Mouse (Mus musculus): Measurements from ENCODE around the gene Rap1b.

The Rap1b gene

DNA sequence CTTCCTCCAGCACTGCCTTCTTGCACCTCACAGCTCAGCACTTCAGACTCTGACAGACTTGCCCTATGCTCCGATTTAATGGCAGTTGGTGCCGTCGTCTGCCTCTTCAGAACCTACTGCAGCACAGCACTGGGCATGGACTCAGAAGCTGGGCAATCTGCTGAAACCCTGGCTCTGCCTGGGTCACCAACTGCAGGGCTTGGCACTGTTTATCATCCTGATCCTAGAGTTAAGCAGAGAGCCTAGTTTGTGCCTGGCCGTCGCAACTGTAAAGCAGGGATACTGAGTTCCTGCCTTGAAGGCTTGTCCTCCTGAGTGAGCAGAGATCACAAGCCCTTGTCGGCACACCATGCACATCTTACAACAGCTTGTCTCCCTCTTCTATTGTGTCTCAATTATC is 29.1 kb downstream of the Rap1b start:
- no peak for DNase-seq (ENCODE audit: low spot score)

DNA sequence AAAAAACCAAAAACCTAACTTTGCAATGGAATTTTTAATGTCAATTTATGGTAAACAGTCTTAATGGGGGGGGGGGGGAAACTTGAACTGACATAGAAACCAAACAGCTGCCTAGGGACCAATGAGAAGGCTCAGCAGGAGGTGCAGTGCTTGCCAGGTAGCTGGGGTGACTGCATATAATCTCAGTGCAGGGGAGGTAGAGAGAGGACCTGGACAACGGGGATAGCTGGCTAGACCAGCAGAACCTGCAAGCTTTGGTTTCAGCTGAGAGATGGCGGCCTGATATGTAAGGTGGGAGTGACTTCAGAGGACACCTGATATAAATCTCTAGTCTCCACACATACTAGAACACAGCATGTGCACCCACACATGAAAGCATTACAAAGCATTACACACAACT is 33.3 kb downstream of the Rap1b start:
- peak; percentile 67 for DNase-seq (ENCODE audit: low spot score)

DNA sequence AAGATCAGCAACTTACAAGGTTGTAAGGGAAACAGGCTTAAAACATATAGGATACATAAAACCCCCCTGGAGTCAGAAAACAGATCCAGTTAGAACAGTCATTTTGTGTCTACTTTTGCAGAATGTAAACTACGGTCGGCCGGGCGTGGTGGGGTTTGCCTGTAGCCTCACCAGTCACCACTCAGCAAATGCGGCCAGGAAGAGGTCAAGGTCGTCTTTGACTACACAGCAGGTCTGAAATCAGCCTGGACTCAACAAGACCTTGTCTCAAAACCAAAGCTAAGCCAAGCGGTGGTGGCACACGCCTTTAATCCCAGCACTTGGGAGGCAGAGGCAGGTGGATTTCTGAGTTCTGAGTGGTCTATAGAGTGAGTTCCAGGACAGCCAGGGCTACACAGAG is 34.3 kb downstream of the Rap1b start:
- DNase-seq (ENCODE audit: low spot score): no peak

DNA sequence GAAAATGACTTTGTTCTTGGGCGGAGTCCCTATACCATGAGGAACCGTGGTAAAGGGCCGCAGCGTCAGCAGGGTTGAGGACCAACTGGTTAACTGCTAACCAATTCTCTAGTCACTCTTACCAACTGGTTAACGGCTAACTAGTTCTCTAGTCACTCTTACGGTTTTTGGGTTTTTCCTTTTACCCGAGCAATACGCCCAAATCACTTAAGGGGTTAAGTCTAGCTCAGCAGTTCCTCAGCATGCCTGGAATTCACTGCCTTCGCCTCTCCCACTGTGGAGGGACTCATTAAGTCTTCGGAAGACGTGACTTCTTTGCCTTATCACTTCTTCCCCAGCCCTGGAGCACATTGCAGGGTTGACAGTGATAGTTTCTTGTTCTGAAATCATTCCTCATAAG is 35.3 kb downstream of the Rap1b start:
- DNase-seq (ENCODE audit: low spot score): no peak

DNA sequence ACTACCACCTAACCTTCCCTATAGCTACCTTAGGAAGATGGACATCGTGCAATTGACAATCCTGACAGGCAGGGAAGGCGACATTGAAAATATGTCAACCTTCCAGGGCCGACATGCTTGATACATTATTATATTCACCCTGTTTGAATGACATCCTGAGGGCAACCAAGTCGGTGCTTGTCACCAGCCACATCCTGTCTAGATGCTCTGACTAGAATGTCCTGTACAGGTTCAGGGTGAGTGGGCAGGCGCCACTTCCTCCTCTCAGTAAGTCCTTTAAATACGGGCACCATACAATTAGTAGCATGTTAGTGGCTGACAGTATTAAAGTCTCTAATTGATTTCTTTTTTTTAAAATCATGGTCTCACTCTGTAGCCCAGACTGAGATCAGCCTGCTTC is 37.8 kb downstream of the Rap1b start:
- no peak for DNase-seq (ENCODE audit: low spot score)

DNA sequence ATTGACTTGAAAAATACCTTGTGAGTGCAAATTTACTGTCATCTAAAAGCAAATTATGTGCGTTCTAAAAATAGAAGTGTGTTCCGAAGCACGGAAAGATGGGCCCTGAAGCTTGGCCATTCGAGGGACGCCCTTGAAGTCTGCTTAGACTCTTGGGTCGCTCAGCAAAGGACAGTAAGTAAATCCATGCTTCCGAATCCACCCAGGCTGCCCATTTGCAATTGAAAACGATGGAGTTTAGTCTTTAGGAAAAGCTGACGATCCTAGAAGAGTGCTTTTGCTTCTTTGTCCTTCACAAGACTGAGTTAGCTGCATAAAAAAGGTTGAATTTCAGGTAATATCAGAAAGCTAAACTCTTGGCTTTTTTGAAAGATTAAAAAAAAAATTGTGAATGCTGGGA is 39.9 kb downstream of the Rap1b start:
- DNase-seq (ENCODE audit: low spot score): no peak

DNA sequence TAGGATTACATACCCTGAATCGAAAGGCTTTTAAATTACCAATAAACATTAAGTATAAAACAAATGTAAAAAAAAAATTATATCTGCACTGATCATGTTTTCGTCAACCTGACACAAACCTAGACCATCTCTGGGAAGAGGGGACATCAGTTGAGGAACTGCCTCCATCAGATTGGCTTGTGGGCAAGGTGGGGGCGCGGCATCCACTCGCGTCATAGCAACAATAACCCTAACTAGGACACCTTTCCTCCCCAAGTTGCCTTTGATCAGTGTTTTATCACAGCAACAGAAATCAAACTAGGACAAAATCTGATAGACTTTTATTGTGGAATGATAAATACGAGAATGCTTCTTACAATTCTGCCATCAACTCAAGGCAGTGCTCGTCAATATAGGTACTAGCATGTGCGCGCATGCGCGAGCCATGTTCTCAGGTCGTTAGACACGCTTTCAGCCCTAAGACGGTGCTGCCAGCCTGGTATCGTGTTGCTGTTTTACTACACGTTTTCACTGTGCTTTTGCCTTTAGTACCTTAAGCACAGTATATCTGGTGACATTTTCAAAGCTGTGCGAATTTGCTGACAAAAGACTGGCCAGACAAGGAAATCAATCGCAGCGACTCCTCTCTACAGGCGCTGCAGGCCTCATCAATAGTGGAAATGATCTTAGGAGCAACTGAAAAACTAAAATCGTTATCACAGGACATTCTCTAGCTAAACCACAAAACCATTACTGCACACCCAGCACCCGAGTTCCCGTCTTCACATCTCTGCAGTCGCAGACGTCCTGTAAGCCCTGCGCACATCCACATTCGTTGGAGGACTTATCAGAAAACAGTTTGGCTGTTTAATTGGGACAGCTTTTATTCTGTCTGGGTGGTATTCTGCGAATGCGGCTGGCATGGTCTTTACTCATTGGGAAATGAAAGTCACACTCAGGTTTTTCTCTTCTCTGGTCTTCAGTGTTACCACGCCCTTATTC is 41.7 kb downstream of the Rap1b start:
- no peak for DNase-seq (ENCODE audit: low spot score)

DNA sequence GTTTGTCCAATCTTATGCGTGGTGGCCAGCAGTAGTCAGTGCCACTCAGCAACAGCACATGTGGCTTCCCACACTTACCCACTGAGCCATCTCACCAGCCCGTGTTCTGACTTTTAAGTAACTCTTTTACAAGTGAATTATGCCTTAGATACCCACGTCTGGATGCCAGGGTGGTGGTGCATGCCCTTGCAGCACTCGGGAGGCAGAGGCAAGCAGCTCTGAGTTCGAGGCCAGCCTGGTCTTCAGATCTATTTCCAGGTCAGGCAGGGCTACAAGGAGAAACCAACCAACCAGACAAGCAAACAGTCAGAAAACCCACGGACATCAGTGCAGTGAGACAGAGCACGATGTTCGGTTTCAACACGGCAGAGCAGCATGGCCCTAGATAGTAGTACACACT is 43.9 kb downstream of the Rap1b start:
- DNase-seq (ENCODE audit: low spot score): no peak

DNA sequence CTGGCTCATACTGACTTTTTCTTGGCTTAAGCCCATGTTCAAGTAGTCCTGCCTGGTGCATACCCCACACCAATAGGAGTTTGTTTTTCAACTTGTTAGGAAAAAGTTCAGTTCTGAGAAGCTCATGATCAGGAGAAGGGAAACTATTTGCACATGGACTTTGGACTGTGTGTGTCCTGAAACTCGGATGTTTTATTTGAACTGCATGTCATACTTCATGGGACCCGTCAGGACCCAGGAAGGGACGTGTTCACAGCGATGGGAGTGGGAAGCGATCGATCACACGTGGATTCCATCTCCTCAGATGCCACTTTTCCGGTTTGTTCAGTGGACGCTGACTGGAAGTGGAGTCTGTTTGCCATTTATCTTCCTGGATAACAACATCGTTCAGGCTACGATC is 46.0 kb downstream of the Rap1b start:
- no peak for DNase-seq (ENCODE audit: low spot score)

DNA sequence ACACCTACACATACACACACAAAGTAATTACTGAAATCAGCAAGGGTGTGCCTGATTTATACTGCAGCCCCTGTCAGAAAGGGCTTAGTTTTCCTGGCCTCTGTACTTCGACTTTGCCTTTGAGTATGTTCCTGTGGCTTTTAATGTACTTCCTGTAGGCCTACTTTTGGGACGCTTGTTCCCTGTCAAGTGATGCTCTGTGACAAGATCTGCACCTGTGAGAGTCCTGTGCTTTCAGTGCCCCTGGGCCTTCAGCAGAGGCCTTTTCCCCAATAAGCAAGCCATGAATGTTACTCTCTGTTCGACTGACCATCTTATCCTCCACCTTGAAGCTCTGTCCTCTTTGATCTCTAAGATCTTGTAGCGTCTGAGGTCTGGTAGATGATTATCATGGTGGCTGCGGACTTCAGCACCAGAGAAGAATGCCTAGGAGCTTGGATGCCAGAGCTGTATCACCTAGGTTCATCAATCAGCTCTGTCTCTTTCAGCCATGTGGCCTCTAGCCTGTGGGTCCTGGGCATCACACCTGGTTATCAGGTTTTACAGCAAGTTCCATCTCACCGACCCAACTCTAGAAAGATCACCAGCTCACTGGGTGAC is 47.3 kb downstream of the Rap1b start:
- no peak for DNase-seq (ENCODE audit: low spot score)

DNA sequence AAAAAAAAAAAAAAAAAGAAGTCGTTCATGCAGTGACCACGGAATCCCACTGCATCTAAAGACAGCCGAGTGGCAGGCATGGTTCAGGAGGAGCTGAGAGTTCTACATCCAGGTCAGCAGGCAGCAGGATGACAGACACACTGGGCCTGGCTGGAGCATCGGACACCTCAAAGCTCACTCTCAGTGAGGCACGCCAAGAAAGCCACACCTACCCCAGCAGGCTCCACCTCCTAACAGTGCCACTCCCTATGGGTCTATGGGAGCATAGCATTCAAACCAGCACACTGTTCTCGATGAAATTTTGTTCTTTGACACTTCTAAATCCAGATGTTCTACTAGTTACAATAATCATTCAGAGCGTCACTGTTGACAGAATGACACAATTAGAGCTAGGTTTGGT is 48.2 kb downstream of the Rap1b start:
- DNase-seq (ENCODE audit: low spot score): no peak

DNA sequence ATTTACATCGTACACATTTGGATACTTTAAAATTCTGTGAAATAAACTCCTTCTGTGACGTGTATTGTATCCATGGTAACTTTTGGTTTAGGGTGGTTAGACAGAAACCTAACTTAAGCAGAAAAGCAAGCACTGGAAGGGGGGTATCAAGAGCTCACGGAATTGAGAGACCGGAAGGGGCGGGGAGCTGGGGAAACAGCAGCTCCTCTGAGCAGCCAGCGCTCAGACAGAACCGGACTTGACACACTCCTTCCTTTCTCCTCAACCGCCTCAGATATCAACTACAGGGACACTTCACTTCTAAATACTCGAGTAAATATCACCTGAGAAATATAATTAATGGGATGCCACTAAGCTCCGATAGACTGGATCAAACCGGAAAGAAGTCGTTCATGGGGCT is 48.7 kb downstream of the Rap1b start:
- no peak for DNase-seq (ENCODE audit: low spot score)

DNA sequence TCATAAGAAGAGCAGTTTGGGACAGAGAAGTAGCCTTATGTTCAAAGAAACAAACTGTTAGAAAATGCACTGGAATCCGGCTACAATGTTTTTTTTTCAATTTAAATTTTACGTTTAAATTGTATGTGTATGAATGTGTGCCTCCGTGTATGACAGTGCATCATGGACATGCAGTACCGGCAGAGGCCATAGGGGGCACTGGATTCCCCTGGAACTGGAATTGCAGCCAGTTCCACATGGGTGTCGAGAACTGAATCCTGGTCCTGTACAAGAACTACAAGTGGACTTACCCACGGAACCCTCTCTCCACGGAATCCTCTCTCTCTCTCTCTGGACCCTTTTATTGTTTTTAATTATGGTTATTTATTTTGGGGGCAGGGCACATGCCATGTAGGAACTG is 49.7 kb downstream of the Rap1b start:
- no peak for DNase-seq (ENCODE audit: low spot score)

DNA sequence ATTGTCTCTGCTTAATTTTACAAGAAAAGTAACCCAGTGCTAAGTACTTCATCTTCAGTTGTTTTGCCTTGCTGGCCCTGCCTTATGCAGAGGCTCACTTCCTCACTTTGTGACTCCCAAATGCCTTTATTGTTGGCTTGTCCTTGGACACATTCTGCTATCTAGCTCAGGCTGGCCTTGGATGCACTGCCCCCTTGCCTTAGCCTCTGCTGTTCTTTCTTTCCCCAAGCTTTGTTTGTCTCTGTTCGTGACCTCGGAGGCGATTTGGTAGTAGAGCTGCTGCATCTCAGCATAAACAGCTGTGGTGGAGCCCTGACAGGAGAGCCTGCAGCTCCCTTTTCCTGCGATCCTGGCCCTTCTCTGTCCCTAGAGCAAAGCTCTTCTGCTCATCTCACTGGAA is 50.6 kb downstream of the Rap1b start:
- no peak for DNase-seq (ENCODE audit: low spot score)

DNA sequence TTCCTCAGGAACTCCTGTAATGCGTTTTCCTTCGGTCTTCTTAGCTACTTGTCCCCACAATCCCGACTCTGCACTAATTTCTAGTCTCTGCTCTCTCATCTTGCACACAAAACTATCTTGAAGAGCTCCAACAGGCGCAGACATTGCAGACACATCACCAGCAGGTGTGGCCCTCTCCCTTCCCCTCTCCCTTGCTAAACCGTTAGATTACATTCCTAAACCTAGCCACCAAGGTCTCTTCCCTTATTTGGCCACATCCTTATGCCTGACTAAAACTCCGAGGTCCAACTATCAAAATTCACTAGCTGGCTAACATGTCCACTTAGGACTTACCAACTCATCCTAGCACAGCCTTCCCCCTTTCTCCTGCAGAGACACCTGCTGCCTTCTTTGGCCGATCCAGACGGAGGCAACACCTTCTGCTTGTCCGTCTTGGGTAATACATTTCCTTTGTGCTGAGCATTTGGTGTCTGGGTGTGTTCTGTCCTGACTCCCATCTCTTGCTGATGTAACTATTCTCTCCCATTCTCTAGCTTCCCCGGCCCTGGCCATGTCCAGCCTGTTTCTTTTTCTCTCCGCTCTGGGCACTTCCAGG is 52.3 kb downstream of the Rap1b start:
- no peak for DNase-seq (ENCODE audit: low spot score)

DNA sequence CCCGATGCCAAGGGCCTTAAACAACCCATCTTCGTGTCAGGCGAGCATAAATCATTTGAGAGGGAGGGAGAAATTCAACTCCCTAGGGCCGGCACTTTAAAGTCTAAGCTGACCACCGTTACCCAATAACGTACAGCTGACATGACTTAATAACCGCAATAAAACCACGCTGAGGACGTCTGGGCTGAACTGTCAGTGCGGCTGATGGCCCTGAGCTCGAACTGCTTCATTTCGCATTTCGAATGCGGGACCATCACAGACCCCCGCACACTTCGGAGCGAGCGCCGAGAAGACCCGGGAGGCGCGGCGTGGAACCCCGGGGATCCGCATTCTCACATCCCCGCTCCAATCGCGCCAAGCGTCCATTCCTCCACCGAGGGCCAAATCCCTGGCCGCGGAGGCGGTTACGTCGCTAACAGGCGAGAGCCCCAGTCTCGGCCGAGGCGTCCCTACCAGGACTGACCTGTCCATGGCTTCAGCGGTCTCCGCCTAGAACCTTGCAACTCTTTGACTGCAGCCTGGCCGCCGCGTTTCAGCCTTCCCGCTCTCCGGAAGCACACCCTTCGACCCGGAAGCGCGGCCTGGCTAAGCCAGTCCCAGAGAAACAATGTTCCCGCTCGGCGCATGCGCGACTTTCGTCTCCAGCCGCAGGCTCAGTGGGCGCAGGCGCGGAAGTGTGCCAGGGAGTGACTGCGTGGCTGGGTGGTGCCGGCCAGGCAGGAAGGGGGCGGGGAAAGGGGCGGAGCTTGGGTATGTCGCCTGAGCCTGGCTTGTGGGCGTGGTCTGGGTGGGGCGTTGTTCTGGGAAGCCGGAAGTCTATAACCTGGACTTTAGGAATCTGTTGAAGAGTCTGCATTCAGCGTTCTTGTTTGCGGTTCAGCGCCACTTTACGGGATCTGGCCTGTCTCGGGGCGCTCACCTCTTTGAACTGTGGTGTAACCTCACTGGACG is 53.4 kb downstream of the Rap1b start, which contains the start of gene Nup107:
Nup107 (minus strand) TSS at position 565 of the 951 bp plus-strand sequence.
- DNase-seq (ENCODE audit: low spot score): peak; percentile 100

DNA sequence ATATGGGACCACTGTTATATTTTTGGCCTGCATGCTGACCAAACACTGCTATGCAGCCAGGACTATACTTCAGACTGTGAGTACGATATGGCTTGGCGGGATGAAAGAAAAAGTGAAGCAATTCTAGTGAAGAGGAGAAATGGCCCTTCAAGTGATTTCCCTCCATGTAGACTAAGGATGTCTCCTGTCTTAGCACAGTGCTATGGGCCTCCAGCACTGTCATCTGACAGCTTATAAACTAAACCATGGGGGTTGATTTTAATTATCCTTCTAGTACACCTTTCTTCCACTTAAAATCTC is 54.7 kb downstream of the Rap1b start:
- no peak for DNase-seq (ENCODE audit: low spot score)

DNA sequence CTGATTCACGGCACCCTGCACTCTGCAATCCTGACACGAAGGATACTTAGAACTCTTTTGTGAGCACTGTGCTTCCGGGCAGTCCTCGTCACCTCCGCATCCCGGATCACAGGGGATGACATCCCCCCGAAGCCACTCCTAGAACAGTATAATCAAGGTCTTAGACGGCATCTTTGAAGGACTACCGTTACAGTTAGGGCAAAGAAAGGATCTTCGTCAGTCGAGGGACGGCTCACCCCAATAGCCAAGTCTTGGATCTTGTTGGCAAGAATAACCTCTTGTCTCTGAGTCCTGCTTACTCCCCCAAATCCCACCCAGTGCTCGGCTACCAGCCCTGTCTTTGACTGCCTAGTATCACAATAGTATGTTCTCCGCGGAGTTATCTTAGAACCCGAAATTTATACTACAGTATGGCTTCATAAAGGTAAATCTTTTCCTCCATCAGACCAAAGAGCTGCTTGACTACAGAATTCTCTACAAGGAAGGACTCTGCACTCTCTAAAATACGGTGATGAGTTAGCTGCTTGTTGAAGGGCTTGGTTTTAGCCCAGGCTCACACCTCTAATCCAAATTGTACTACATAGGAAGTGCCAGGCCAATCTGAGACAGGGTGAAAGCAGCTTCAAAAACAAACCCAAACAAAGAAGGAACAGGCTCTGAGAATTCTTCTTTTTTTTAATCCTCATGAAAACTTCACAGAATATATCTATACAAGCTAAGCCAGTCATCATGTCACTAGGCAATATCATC is 55.2 kb downstream of the Rap1b start:
- DNase-seq (ENCODE audit: low spot score): no peak

DNA sequence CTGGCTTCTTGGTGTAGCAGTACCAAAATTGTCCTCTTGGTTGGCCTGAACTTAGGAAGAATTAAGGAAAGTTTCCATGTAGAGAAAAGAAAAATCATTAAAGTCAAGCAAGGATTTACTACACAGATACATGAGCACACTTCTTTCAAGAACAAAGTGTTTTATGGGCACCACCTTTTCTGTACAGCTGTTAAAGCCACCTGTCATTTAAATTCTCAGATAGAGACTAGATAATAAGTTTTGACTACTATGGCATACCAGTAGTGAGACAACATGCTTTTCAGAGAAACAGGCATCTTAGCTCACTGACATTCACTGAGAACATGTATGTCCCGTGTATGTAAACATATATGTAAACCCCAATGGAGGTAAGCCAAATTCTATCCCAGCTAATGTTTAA is 55.8 kb downstream of the Rap1b start:
- DNase-seq (ENCODE audit: low spot score): no peak

DNA sequence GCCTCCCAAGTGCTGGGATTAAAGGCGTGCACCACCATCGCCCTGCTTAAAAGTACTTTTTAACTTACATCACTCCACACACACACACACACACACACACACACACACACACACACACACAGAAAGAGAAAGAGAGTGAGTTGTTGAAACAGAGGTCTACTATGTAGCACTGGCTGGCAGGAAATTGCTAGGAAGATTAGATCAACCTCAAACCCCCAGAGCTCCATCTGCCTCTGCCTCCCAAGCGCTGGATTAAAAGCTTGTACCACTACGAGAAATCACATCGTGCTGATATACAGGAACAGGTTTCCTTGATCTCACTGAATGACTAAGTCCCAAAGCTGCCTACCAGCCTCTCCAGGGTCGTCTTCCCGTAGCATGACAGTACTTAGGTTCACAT is 61.2 kb downstream of the Rap1b start:
- no peak for DNase-seq (ENCODE audit: low spot score)

DNA sequence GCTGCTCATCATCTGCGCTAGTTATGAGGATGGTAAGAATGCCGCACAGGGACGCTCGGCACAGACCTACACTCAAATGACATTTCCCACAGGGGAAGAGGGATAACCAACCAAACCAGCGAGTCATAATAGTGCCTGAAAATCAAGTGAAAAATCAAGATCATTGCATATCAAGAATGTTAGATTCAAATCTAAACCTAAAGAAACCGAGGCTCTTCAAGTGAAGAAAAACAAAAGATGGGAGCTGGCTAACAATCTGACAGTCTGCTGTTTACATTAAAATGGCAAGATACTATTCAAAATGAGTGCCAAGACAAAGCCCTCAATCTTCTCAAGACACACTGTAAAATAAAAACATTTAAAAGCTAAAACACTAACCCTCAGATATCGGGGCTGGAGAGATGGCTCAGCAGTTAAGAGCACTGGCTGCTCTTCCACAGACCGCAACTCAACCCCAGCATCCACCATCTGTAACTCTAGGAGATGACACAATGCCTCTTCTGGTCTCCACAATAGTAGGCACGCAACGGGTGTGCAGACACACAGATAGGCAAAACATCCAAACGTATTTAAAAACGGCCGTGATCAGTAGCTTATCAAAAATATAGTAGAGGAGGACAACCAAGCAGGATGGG is 61.9 kb downstream of the Rap1b start:
- no peak for DNase-seq (ENCODE audit: low spot score)
